Mouse (Mus musculus): ENCODE data around the gene Tmem191c. TPM values are rescaled to one million over a fixed set of nuclear protein-coding genes. Genes with fewer than 3 reads are reported as not detected.
"Not testable (repeated sequence)": the region's sequence is repeated elsewhere in the genome, so short reads cannot be mapped to it uniquely, and the experiment has no call there.

Gene Tmem191c
- 11.7 and 11.8 TPM in 2 replicates for polyA plus RNA-seq (2014; fragmentation: Nextera tagmentation; extraction: Ambion mirVana)

DNA sequence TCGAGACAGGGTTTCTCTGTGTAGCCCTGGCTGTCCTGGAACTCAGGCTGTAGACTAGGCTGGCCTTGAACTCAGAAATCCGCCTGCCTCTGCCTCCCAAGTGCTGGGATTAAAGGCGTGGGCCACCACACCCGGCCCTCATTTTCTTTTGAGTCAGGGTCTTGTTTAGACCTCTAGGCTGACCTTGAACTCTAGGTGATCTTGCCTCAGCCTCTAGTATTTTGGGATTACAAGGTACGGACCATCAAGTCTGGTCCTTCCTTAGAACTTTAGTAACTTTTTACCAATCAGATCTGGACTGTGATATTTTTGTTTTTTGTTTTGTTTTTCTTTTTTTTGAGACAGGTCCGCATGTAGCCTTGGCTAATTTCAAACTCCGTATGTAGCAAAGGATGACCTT lies at the start of gene Tmem191c:
Gene Tmem191c, plus strand, starts transcription at position 357 of the 400 bp plus-strand sequence.
- peaks cover 10% of the 10 kb centered on the region; the same call in 1 of the 2 replicates for H3K4me1 ChIP-seq (ENCODE audit: control insufficient read depth, insufficient read depth, low read length)
- peak within 1 kb of the TSS; percentile 95 for H3K4me2 ChIP-seq (replicated peaks; ENCODE audit: low read depth, low read length)
- H3K9ac ChIP-seq (replicated peaks; ENCODE audit: low read depth, low read length), result peak within 1 kb of the TSS; percentile 42; the same call in 1 of the 2 replicates
- peak within 1 kb of the TSS; percentile 58 for H3K4me3 ChIP-seq (ENCODE audit: low read depth, low read length)
- peaks cover 5% of the 10 kb centered on the region; the same call in 1 of the 2 replicates for H3K36me3 ChIP-seq (ENCODE audit: control insufficient read depth, insufficient read depth, low read length)
- WGBS, result 57% methylated on average over 7 of the region's 7 CpGs
- ATAC-seq (ENCODE audit: insufficient number of reproducible peaks, insufficient read depth, low FRiP score, low read depth), result no peak
- H3K27me3 ChIP-seq (ENCODE audit: control insufficient read depth, insufficient read depth, low read length), result 0 out of 2 replicates have a peak, but pooled peaks cover 8% of the 10 kb centered on the region
- peaks cover 4% of the 10 kb centered on the region; the same call in 1 of the 2 replicates for H3K9me3 ChIP-seq (ENCODE audit: control insufficient read depth, low read depth, low read length)
- 0 out of 2 replicates have a peak within 1 kb of the TSS, but pooled peaks have one; percentile 67 for H3K27ac ChIP-seq (ENCODE audit: low read length)

- Histone ChIP-seq H3K4me1 (ENCODE audit: control insufficient read depth, insufficient read depth, low read length) (no peaks in the 10 kb centered on the region), H3K27me3 (ENCODE audit: control insufficient read depth, insufficient read depth, low read length) (no peaks in the 10 kb centered on the region), H3K36me3 (ENCODE audit: control insufficient read depth, insufficient read depth, low read length) (no peaks in the 10 kb centered on the region), H3K9ac (replicated peaks; ENCODE audit: low read depth, low read length) (no peak overlapping the region), H3K4me2 (replicated peaks; ENCODE audit: low read depth, low read length) (no peak overlapping the region), H3K27ac (ENCODE audit: low read length) (no peak overlapping the region), H3K9me3 (ENCODE audit: control insufficient read depth, low read depth, low read length) (no peaks in the 10 kb centered on the region; the same call in 1 of the 2 replicates), H3K4me3 (ENCODE audit: low read depth, low read length) (no peak overlapping the region)
- ATAC-seq (ENCODE audit: insufficient number of reproducible peaks, insufficient read depth, low FRiP score, low read depth), result no peak
Observed at GRCm38 (mm10) chr16:17226496-17226895, 49.4 kb upstream of the Tmem191c start.

GRCm38 (mm10) chr16:17231523-17231922 lies 44.4 kb upstream of the Tmem191c start:
- not testable (repeated sequence) for H3K4me2 ChIP-seq (replicated peaks; ENCODE audit: low read depth, low read length); H3K27me3 ChIP-seq (ENCODE audit: control insufficient read depth, insufficient read depth, low read length); H3K9ac ChIP-seq (replicated peaks; ENCODE audit: low read depth, low read length); ATAC-seq (ENCODE audit: insufficient number of reproducible peaks, insufficient read depth, low FRiP score, low read depth); H3K36me3 ChIP-seq (ENCODE audit: control insufficient read depth, insufficient read depth, low read length); H3K9me3 ChIP-seq (ENCODE audit: control insufficient read depth, low read depth, low read length); H3K27ac ChIP-seq (ENCODE audit: low read length); H3K4me3 ChIP-seq (ENCODE audit: low read depth, low read length)
- WGBS, result 89% methylated on average over 2 of the region's 2 CpGs
- peaks cover 22% of the 10 kb centered on the region for H3K4me1 ChIP-seq (ENCODE audit: control insufficient read depth, insufficient read depth, low read length)

- peak within 1 kb of the TSS; percentile 74 for H3K4me3 ChIP-seq (ENCODE audit: low read depth, low read length)
- peak within 1 kb of the TSS; percentile 67 for H3K9ac ChIP-seq (replicated peaks; ENCODE audit: low read depth, low read length)
- 1% methylated on average over 56 of the region's 59 CpGs for WGBS
- H3K27ac ChIP-seq (ENCODE audit: low read length), result peak within 1 kb of the TSS; percentile 84
- no peaks in the 10 kb centered on the region for H3K36me3 ChIP-seq (ENCODE audit: control insufficient read depth, insufficient read depth, low read length)
- no peaks in the 10 kb centered on the region for H3K27me3 ChIP-seq (ENCODE audit: control insufficient read depth, insufficient read depth, low read length)
- H3K4me1 ChIP-seq (ENCODE audit: control insufficient read depth, insufficient read depth, low read length), result peaks cover 22% of the 10 kb centered on the region
- no peaks in the 10 kb centered on the region; the same call in 1 of the 2 replicates for H3K9me3 ChIP-seq (ENCODE audit: control insufficient read depth, low read depth, low read length)
- ATAC-seq (ENCODE audit: insufficient number of reproducible peaks, insufficient read depth, low FRiP score, low read depth), result peak; percentile 96
- H3K4me2 ChIP-seq (replicated peaks; ENCODE audit: low read depth, low read length), result peak within 1 kb of the TSS; percentile 80
Observed at GRCm38 (mm10) chr16:17232794-17233701, 42.8 kb upstream of the Tmem191c start, which contains the start of gene Hic2. TSS of gene Hic2 (plus strand) at chr16:17233572.

GRCm38 (mm10) chr16:17233702-17234498 lies 42.0 kb upstream of the Tmem191c start:
- H3K9ac ChIP-seq (replicated peaks; ENCODE audit: low read depth, low read length), result peak overlapping the region; percentile 67
- H3K9me3 ChIP-seq (ENCODE audit: control insufficient read depth, low read depth, low read length), result no peaks in the 10 kb centered on the region; the same call in 1 of the 2 replicates
- peak overlapping the region; percentile 78 for H3K4me2 ChIP-seq (replicated peaks; ENCODE audit: low read depth, low read length)
- H3K36me3 ChIP-seq (ENCODE audit: control insufficient read depth, insufficient read depth, low read length), result no peaks in the 10 kb centered on the region
- H3K4me1 ChIP-seq (ENCODE audit: control insufficient read depth, insufficient read depth, low read length), result peaks cover 22% of the 10 kb centered on the region
- no peaks in the 10 kb centered on the region for H3K27me3 ChIP-seq (ENCODE audit: control insufficient read depth, insufficient read depth, low read length)
- 1% methylated on average over 57 of the region's 62 CpGs for WGBS
- ATAC-seq (ENCODE audit: insufficient number of reproducible peaks, insufficient read depth, low FRiP score, low read depth), result peak; percentile 26
- peak overlapping the region; percentile 74 for H3K4me3 ChIP-seq (ENCODE audit: low read depth, low read length)
- H3K27ac ChIP-seq (ENCODE audit: low read length), result peak overlapping the region; percentile 84

DNA sequence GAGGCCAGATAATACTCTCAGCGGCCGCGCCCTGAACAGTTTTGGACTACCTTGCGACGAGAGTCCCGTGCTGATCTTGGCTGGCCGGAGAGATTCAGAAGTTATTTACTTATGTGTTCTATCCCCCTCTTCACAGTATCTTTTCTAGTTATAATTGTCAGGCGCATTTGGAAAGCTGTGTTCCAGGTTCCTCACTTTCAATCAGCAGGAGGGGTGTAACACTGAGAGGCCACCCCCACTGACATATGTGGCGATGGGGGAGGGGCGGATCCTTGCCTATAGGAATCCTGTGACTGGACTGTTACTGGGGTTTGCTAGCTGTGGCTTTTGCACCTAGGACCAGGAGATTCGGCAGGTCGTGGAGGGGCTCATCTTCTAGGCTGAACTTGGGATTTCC lies 41.4 kb upstream of the Tmem191c start:
- no peak for ATAC-seq (ENCODE audit: insufficient number of reproducible peaks, insufficient read depth, low FRiP score, low read depth)
- peak overlapping the region; percentile 78 for H3K4me2 ChIP-seq (replicated peaks; ENCODE audit: low read depth, low read length)
- H3K36me3 ChIP-seq (ENCODE audit: control insufficient read depth, insufficient read depth, low read length), result no peaks in the 10 kb centered on the region
- H3K27me3 ChIP-seq (ENCODE audit: control insufficient read depth, insufficient read depth, low read length), result no peaks in the 10 kb centered on the region
- 3% methylated on average over 12 of the region's 12 CpGs for WGBS
- H3K4me3 ChIP-seq (ENCODE audit: low read depth, low read length), result peak overlapping the region; percentile 74
- peak overlapping the region; percentile 84; the same call in 1 of the 2 replicates for H3K27ac ChIP-seq (ENCODE audit: low read length)
- peak overlapping the region; percentile 67 for H3K9ac ChIP-seq (replicated peaks; ENCODE audit: low read depth, low read length)
- peaks cover 25% of the 10 kb centered on the region for H3K4me1 ChIP-seq (ENCODE audit: control insufficient read depth, insufficient read depth, low read length)
- H3K9me3 ChIP-seq (ENCODE audit: control insufficient read depth, low read depth, low read length), result no peaks in the 10 kb centered on the region; the same call in 1 of the 2 replicates

- 27% methylated on average over 9 of the region's 9 CpGs for WGBS
- Histone ChIP-seq H3K4me2 (replicated peaks; ENCODE audit: low read depth, low read length) (peak overlapping the region; percentile 78), H3K9me3 (ENCODE audit: control insufficient read depth, low read depth, low read length) (no peaks in the 10 kb centered on the region), H3K27ac (ENCODE audit: low read length) (peak overlapping the region; percentile 39), H3K4me1 (ENCODE audit: control insufficient read depth, insufficient read depth, low read length) (peaks cover 31% of the 10 kb centered on the region), H3K27me3 (ENCODE audit: control insufficient read depth, insufficient read depth, low read length) (no peaks in the 10 kb centered on the region), H3K9ac (replicated peaks; ENCODE audit: low read depth, low read length) (0 out of 2 replicates have a peak overlapping the region, but pooled peaks have one; percentile 67), H3K36me3 (ENCODE audit: control insufficient read depth, insufficient read depth, low read length) (no peaks in the 10 kb centered on the region), H3K4me3 (ENCODE audit: low read depth, low read length) (peak overlapping the region; percentile 74)
- ATAC-seq (ENCODE audit: insufficient number of reproducible peaks, insufficient read depth, low FRiP score, low read depth), result no peak
Observed at GRCm38 (mm10) chr16:17234916-17235665, 40.8 kb upstream of the Tmem191c start.
